Mouse (Mus musculus): ENCODE measurements at regions not wholly inside any gene's neighbourhood (a gene's known extent, or its start where the extent isn't known, plus 50 kb on each side); places are given as distances from the start of the nearest gene placed in this dataset.

DNA sequence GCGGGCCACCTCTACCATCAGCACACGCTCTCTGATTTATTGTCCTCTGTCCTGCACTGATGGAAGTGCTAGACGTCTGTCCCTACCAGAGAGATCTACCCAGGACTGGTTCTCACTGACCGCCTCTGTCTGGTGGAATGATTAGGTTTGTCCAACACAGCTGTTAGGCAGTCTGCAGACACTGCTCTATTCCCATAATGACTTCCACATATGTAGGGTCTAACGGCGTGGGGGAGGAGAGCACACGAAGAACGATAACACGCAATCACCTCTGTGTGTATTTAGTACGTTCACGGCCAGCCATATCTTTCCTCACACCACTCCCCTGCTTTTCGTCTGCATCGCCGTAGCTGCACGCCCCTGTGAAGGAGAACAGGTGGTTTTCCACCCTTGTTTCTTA, 165.0 kb downstream of the Cand1 start:
- no peak for TF ChIP-seq POLR2A (IDR thresholded peaks at IDR 0.05; ENCODE audit: extremely low read depth, insufficient read depth, low read length)
- no peak for TF ChIP-seq CTCF (IDR thresholded peaks at IDR 0.05; ENCODE audit: extremely low read depth, insufficient read depth, low read length)
